Mouse (Mus musculus): ENCODE measurements at regions not wholly inside any gene's neighbourhood (a gene's known extent, or its start where the extent isn't known, plus 50 kb on each side); places are given as distances from the start of the nearest gene placed in this dataset.

DNA sequence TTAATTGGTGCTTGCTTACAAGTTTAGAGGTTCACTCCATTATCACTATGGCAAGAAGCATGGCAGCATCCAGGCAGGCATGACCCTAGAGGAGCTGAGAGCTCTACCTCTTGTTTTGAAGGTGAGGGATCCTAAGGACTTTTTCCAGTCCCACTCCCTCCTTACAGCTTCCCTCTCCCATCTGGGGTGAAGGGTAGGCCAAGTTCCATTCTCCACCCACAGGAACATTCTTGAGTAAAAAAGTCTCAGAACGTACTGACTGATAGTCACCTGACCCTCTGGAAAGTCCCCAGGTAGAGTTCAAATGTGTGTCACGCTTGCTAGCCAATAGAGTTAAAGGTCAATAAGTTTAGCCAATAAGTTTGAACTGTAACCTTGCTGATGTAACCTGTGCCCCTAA, 355.9 kb upstream of the Castor2 start:
- no peak for TF ChIP-seq ELF1 (IDR thresholded peaks at IDR 0.05; ENCODE audit: low read depth, low read length)
- no peak for TF ChIP-seq PAX5 (IDR thresholded peaks at IDR 0.05; ENCODE audit: low read length)
- no peak for TF ChIP-seq JUN (IDR thresholded peaks at IDR 0.05; ENCODE audit: insufficient read depth, low read depth, low read length)
- no peak for TF ChIP-seq EP300 (IDR thresholded peaks at IDR 0.05; ENCODE audit: low read length)
- TF ChIP-seq POLR2A (IDR thresholded peaks at IDR 0.05; ENCODE audit: low read depth, low read length): no peak
- no peak for TF ChIP-seq MYC (IDR thresholded peaks at IDR 0.05; ENCODE audit: low read depth, low read length)
- TF ChIP-seq USF1 (IDR thresholded peaks at IDR 0.05; ENCODE audit: low read depth, low read length): no peak
- no peak for TF ChIP-seq CHD2 (IDR thresholded peaks at IDR 0.05; ENCODE audit: low read length)
- TF ChIP-seq MEF2A (IDR thresholded peaks at IDR 0.05; ENCODE audit: borderline replicate concordance, low read depth, low read length): no peak
- TF ChIP-seq NRF1 (IDR thresholded peaks at IDR 0.05; ENCODE audit: low read depth, low read length): no peak
- no peak for TF ChIP-seq IRF4 (IDR thresholded peaks at IDR 0.05; ENCODE audit: low read depth, low read length)
- no peak for TF ChIP-seq CHD1 (IDR thresholded peaks at IDR 0.05; ENCODE audit: low read depth, low read length)
- no peak for TF ChIP-seq ETS1 (conservative IDR thresholded peaks at IDR 0.05; ENCODE audit: low read depth, low read length)
- no peak for TF ChIP-seq ZC3H11A (IDR thresholded peaks at IDR 0.05; ENCODE audit: low read depth, low read length)
- no peak for TF ChIP-seq SMC3 (IDR thresholded peaks at IDR 0.05; ENCODE audit: low read depth, low read length)
- no peak for TF ChIP-seq BHLHE40 (IDR thresholded peaks at IDR 0.05; ENCODE audit: low read depth, low read length)
- no peak for TF ChIP-seq JUND (conservative IDR thresholded peaks at IDR 0.05; ENCODE audit: low read depth, low read length)
- TF ChIP-seq TCF12 (IDR thresholded peaks at IDR 0.05; ENCODE audit: low read depth, low read length): no peak
- H3K79me2 ChIP-seq (replicated peaks; ENCODE audit: control insufficient read depth, extremely low read depth, insufficient read depth, poor library complexity, severe bottlenecking): no peaks in the 10 kb centered on the region; the same call in 1 of the 2 replicates
- peaks cover 74% of the 10 kb centered on the region for H3K9me3 ChIP-seq (replicated peaks; ENCODE audit: low read length)
- H3K36me3 ChIP-seq (replicated peaks in 1 of 2; ENCODE audit: control insufficient read depth in 1 of 2, insufficient read depth in 1 of 2, low read length in 1 of 2): no peaks in the 10 kb centered on the region
- no peaks in the 10 kb centered on the region for H3K4me1 ChIP-seq (ENCODE audit: control insufficient read depth in 1 of 2, insufficient read depth in 2 of 2)
- dilution Hi-C loops (cut with MboI; ENCODE audit: extremely low pct_ligation_motif_present, extremely low pct_unique_long_range_greater_than_20kb, low sequenced_read_pairs) (no loop called here), in situ Hi-C loops (cut with MboI; ENCODE audit: low pct_ligation_motif_present, low pct_unique_long_range_greater_than_20kb, low sequenced_read_pairs) (no loop called here)
- no peak overlapping the region for H3K4me3 ChIP-seq (replicated peaks in 1 of 3; ENCODE audit: low read depth in 2 of 3, low read length in 2 of 3, poor library complexity in 1 of 3)
- H3K27me3 ChIP-seq (replicated peaks): no peaks in the 10 kb centered on the region
- no peak overlapping the region for H3K9ac ChIP-seq (ENCODE audit: insufficient read depth, low read depth)
- no peak overlapping the region for H3K27ac ChIP-seq (ENCODE audit: insufficient read depth, low read depth)
- no peak for DNase-seq (ENCODE audit: extremely low read depth)
- no peak overlapping the region for H3K4me2 ChIP-seq (ENCODE audit: insufficient read depth, low read depth, poor library complexity, severe bottlenecking)

DNA sequence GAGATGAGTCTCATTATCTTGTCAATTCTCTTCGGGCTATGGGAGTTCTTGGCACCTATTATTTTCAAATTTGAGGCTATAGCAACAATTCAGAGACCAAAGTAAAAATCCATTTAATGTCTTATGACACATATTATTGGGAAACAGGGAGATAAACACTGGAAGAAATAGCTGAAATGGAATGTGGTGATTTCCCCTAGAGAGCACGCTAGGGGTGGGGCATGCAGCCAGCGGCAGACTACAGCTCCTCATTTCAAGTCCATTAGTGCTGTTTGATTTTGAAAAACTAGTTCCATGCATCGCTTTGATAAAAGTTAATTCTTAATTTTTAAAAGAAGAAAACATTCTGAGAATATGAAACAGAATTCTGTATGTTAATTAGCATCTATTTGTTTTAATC, 367.6 kb upstream of the Castor2 start:
- in situ Hi-C loops (cut with MboI; ENCODE audit: low pct_ligation_motif_present, low pct_unique_long_range_greater_than_20kb, low sequenced_read_pairs) (no loop called here), dilution Hi-C loops (cut with MboI; ENCODE audit: extremely low pct_ligation_motif_present, extremely low pct_unique_long_range_greater_than_20kb, low sequenced_read_pairs) (no loop called here)
- no peak overlapping the region for H3K4me3 ChIP-seq (replicated peaks in 1 of 3; ENCODE audit: low read depth in 2 of 3, low read length in 2 of 3, poor library complexity in 1 of 3)
- no peak overlapping the region for H3K9ac ChIP-seq (ENCODE audit: insufficient read depth, low read depth)
- H3K27ac ChIP-seq (ENCODE audit: insufficient read depth, low read depth): no peak overlapping the region
- H3K79me2 ChIP-seq (replicated peaks; ENCODE audit: control insufficient read depth, extremely low read depth, insufficient read depth, poor library complexity, severe bottlenecking): no peaks in the 10 kb centered on the region
- H3K27me3 ChIP-seq (replicated peaks): no peaks in the 10 kb centered on the region
- no peak for DNase-seq (ENCODE audit: extremely low read depth)
- H3K4me1 ChIP-seq (ENCODE audit: control insufficient read depth in 1 of 2, insufficient read depth in 2 of 2): no peaks in the 10 kb centered on the region
- TF ChIP-seq JUND (conservative IDR thresholded peaks at IDR 0.05; ENCODE audit: low read depth, low read length) (no peak), CTCF (conservative IDR thresholded peaks at IDR 0.05 in 1 of 2, IDR thresholded peaks at IDR 0.05 in 1 of 2; ENCODE audit: low read depth in 2 of 2, low read length in 2 of 2) (no peak), MXI1 (IDR thresholded peaks at IDR 0.05; ENCODE audit: low read depth, low read length) (no peak), CHD2 (IDR thresholded peaks at IDR 0.05; ENCODE audit: low read length) (no peak), EP300 (IDR thresholded peaks at IDR 0.05; ENCODE audit: low read length) (no peak), ZMIZ1 (IDR thresholded peaks at IDR 0.05; ENCODE audit: low read depth, low read length) (no peak), SIN3A (IDR thresholded peaks at IDR 0.05; ENCODE audit: low read length) (no peak), ZNF384 (IDR thresholded peaks at IDR 0.05; ENCODE audit: low read depth, low read length) (no peak)
- H3K36me3 ChIP-seq (replicated peaks in 1 of 2; ENCODE audit: control insufficient read depth in 1 of 2, insufficient read depth in 1 of 2, low read length in 1 of 2): no peaks in the 10 kb centered on the region
- no peak overlapping the region for H3K4me2 ChIP-seq (ENCODE audit: insufficient read depth, low read depth, poor library complexity, severe bottlenecking)
- H3K9me3 ChIP-seq (replicated peaks; ENCODE audit: low read length): peaks cover 59% of the 10 kb centered on the region

Data from CH12.LX (cell line).